Mouse (Mus musculus) left cerebral cortex, postnatal 10 days (tissue): ENCODE measurements at regions not wholly inside any gene's neighbourhood (a gene's known extent, or its start where the extent isn't known, plus 50 kb on each side); places are given as distances from the start of the nearest gene placed in this dataset.
A peak's percentile ranks its signal among the peaks of the same experiment; 100 is the strongest.

Source experiments
- DNase-seq, 2 experiments: peaks; one replicate each; pipeline ENCODE4 v3.0.0; 2021 to 2022; ENCODE audit warnings: low spot score in 2 of 2, mixed read lengths in 1 of 2; ENCODE audit errors: extremely low spot score in 1 of 2
- intact Hi-C: fragments of 180-260 bp; cut with DNase I; formaldehyde crosslinking; loops from one replicate; pipeline ENCODE4 v1.15.1; 2025

DNA sequence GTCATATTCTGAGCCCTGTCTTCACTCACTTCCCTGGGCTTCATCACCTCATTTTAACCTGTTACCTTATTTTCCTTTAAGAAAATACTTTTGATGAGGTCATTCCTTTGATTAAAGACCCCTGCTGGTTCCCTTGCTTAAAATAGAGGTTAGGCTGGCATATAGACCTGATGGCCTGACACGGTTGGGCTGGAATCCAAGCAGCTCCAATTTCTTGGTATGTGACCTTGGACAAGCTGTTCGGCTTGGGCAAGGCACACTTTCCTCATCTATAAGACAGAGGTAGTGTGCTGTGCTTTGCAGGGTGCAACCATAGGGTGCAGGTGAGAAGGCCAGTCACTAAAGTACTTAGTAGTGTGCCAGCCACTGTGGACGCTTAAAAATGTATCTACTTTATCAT, 183.8 kb upstream of the Klf12 start:
- no peak for DNase-seq
- intact Hi-C loops: loop anchor here (10.0 kb wide), 1 partner anchor 534 kb away; no protein-coding TSS in a partner anchor

DNA sequence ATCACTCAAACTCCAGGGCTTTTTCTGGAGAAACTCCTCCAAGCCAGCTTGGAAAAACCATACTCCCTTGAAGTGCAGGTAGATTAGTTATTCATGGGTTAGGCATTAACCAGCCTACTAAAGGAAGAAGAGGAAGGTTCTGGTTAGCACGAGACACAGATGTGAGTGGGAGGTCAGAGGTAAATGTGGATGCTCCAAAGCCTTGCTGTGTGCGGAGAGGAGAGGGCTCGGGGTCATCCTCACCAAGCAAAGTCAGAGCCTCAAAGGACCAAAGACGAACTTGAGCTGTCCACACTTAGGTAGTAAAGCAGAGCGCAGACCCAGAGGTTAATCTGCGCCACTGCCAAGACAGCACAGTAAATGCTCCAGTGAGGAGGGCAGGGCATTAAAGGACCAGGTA, 177.8 kb upstream of the Klf12 start:
- no peak for DNase-seq
- intact Hi-C loops: loop anchor here (10.0 kb wide), 1 partner anchor 528 kb away; no protein-coding TSS in a partner anchor

DNA sequence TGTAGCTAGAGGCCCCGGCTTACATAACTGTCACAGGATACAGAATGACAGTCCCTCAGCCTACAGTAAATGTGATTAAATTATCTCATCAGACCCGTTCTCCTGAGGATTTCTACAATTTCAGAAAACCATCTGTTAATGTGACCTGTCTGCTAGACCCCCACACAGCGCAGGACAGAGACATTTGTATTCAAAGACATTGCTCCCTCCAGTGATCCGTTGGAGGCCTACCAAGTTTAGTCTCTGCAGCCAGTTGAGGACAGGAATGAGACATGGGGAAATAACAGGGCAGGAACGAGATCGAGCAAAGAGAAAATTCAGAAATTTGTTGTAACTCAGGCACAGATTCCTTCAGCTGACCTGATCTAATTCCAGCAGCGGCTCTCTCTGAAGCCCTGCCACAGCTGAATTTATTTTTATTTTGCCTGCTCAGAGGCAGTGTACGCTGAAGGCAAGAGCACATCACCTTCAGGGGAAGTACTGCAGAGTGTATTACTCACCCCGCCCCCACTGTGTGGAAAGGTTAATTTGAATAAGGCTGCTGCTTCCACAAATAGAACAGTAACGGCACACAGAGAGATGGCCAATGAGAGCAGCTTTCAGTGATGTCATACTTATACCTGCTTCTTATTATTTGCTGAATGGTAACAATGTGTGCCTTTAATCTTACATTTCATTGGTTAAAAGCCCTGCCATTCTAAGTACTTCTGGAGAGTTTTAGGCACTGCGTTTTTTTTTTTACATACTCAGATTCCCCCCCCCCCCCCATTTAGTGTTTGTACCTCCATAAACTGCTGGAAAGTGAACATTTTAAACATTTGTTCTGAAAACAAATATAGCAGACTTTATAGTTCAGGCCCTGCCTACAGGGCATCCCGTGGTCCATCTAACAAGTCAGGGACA, 176.9 kb upstream of the Klf12 start:
- DNase-seq: peak; percentile 63 to 71
- intact Hi-C loops: loop anchor here (10.0 kb wide), 1 partner anchor 527 kb away; no protein-coding TSS in a partner anchor

DNA sequence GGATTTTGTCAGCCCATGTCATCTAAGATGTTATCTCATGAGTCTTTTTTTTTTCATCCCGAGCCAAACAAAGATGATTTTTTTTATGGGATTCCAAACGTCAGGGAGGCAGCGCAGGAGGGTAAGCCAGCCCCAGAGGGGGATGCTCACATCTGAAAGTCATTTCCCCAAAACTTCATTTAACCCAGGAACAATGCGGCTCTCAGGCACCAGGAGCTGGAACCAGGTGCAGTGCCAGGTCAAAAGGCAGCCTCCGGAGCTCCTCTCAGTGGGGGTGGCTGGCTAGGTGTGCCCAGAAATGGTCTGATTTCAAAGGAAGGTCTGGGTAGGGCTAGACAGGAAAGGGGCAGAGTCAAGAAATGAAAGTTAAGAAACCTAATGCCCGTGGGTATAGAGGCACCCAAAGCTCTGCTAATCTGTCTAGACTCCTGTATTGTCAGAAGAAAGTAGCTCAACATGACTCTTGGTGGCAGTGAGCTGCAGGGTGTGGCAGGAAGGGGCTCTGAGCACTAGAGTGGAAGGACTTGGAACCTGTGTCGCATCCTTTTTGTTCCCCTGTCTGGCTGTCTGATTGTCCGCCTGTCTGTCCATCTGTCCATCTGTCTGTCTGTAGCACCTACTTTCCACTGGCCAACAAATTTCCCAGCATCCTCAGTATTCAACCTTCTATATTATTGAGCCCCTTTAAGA, 175.3 kb upstream of the Klf12 start:
- peak in 1 of 2 experiments; percentile 24 for DNase-seq
- intact Hi-C loops: loop anchor here (5.0 to 10.0 kb wide), 2 partner anchors 177 to 525 kb away; partner anchors contain the start of gene Klf12

GRCm38 (mm10) chr14:100458727-100459447, 174.4 kb upstream of the Klf12 start:
- DNase-seq: peak; percentile 93 to 95
- intact Hi-C loops: loop anchor here (5.0 kb wide), 1 partner anchor 177 kb away; the partner anchor contains the start of gene Klf12

DNA sequence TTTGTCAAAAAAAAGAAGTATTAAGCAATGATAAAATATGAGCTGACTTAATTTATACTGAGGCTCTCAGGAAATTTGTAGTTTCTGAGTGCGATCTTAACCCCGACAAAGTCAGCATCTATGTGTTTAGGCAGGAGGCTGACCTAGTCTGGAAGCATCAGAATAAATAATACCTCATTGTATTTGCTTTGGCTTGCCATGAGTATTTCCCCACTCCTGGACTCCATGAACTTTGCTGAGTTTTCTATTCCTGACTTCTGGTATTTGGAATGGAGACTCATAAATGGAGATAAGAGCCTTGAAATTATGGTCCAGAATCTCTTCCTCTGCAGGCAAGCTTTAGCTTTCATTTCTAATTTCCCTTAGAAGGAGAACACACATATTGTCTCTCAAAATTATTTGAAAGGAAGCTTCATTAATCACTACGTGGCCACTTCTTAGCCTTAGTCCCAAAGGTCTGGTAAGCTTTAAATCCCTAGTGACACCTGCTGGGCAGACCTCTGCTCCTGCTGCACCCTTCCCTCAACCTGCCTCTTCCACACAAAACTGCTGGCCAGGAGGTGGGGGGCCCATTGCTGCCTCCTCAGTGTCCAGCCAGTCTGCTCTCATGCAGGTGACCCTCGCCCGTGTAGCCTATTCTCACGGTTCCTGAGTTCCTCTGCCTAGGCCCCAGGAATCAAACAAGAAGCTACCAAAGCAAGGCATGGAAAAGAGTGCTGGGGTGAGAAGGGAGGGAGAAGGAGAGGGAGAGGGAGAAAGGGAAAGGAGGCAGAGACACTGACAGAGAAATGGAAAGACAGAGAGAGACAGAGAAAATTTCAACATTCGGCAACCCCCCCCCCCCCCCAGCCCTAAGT, 173.6 kb upstream of the Klf12 start:
- intact Hi-C loops: loop anchor here (5.0 kb wide), 1 partner anchor 176 kb away; the partner anchor contains the start of gene Klf12
- DNase-seq: peak in 1 of 2 experiments; percentile 25

GRCm38 (mm10) chr14:100446130-100446529, 161.7 kb upstream of the Klf12 start:
- no peak for DNase-seq
- intact Hi-C loops: no loop called here

DNA sequence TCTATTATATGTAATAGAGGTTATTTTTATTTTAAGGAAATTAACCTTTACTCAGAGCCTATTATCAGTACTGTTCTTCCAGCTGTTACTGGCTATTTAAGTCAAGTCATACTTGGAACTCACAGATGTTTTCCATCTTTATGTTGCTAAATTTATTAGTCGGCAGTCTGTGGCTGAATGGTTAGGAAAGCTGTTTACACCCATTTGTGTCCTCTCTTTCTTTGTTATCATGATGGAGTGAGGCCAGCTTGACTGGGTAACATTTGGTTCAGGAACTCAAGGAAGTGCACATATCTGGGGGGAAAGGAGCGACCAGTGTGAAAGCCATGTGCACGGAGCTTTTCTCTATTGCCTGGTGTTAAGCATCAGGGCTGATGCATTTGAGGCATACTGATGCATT, 160.4 kb upstream of the Klf12 start:
- intact Hi-C loops: no loop called here
- no peak for DNase-seq

DNA sequence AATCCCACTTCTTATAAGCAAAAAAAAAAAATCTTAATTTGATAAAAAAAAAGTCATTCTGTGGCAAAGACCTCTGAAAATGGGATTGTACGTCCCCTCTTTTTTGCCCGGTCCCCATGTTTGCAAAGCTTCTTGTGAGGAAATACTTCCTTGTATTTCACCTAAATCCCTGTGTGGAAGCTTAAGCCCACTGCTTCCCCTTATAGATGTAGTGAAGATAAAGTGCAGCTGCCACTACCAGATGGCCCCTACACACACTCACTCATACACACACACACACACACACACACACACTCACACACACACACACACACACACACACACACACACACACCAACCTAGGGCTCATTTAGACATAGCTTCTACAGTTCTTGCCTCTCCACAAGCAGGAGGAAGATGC, 159.6 kb upstream of the Klf12 start:
- DNase-seq: no peak
- intact Hi-C loops: no loop called here

DNA sequence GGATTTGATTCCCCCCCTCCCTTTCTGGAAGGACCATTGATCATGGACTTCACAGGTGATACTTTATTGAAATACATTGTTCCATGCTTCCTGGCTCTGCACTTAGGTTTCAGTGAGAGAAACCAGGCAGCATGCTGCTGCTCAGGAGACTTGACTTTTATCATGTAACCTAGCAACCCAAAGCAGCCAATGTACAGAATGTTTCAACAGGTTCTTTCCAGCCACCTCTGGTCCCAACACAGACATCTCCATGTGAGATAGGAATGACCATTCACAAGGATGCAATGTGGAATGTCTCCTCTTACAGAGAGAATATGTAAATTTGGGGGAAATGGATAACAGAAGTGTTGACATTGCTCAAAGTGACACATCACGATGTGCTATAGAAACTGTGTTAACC, 153.1 kb upstream of the Klf12 start:
- intact Hi-C loops: no loop called here

DNA sequence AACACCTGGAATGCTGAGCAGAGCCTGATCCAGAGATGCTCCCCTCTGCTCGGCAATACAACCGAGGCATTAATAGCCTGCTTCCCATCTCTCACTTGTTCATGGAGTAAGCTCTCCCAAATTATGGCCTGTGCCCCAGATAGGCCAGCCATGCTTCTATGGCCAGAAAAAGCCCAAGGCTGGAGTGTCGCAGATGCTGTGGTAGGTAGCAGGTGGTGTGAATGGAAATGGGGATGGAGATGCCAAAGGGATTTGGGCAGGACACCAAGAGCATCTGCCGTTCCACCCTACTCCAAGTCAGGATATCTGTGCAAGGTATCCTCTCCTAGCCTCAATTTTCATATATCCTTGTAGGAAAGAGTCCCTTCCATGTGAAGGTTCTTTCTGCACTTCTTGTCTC, 145.2 kb upstream of the Klf12 start:
- intact Hi-C loops: no loop called here
- DNase-seq: no peak

More for the DNA sequence above, 153.1 kb upstream of the Klf12 start:
- DNase-seq: no peak

GRCm38 (mm10) chr14:100426399-100426798, 141.9 kb upstream of the Klf12 start:
- no peak for DNase-seq
- intact Hi-C loops: no loop called here

- intact Hi-C loops: no loop called here
- no peak for DNase-seq
Observed at GRCm38 (mm10) chr14:100423790-100424189, 139.3 kb upstream of the Klf12 start.

GRCm38 (mm10) chr14:100421666-100422065, 137.2 kb upstream of the Klf12 start:
- intact Hi-C loops: no loop called here
- no peak for DNase-seq

GRCm38 (mm10) chr14:100415099-100415498, 130.6 kb upstream of the Klf12 start:
- intact Hi-C loops: no loop called here
- no peak for DNase-seq

DNA sequence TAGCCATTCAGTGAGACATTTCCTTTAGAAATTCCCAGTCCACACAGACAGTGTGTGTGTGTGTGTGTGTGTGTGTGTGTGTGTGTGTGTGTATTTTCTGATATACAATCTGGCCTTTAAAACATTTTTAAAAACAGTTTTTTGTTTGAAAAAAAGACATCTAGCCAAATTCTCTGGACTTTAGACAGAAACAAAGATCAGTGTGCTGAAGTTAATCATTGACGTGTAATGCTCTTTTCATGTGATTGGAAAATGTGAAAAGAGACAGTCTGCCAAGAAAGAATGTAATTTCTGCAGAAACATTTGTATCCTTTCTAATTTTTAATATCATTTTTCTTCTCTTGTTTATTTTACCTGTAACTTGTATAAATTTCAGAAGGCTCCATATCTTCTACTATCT, 127.7 kb upstream of the Klf12 start:
- DNase-seq: no peak
- intact Hi-C loops: no loop called here

DNA sequence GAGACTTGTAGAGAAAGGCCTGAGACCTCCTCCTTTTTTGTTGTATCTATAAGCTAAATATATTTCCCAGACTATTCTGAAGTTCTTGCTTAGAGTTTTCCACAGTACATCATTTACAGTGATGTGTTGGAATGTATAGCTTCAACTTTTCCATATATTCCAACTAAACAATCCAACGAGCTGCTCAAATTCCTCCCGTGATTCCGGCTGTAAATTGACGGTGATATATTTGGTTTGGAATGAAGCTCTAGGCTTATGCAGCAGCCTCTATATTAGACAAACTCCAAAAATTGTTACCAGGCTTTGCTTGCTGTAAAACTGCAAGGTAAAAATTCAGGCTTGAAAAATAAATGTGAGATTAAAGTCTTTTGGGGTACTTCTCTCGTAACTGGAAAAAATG, 112.7 kb upstream of the Klf12 start:
- intact Hi-C loops: no loop called here
- no peak for DNase-seq

DNA sequence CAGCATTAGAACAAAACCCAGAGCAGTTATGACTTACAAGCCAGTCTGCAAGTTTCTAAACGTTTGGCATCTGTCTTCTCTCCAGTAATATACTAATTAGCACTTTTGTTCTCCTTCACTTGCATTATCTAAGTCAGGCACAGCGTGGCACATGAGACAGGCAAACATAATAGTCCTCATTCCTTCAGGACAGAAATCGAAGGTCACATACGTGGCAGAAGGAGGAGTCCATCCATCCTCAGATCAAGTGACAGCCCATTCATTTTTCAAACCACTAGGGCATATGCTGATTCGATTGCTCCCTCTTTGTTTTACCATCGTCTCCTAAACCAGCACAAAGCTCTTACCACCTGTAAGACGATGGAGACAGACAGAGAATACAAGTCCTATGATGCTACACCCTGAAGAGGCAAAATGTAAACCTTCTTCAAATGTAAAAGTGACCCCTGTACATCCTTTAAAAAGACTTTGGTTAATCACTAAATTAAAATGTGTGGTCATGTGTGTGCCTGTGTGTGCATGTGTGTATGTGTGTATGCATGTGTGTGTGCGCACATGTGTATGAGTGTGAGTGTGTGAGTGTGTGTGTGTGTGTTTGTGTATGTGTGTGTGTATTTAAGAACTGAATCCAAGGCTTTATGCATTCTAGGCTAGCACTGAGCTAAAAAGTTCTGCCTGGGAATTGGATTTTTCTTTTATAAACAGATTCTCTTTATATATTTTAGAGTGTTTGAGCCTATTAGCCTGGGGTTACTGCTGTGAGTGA, 90.9 kb upstream of the Klf12 start:
- intact Hi-C loops: no loop called here

More for the DNA sequence above, 90.9 kb upstream of the Klf12 start:
- DNase-seq: no peak
